Mouse (Mus musculus) mouse trophoblast stem cell (cell line): ENCODE data around the gene Pxmp4.

Experiments used
- in situ Hi-C, 2 experiments: fragments of 300-500 bp; cut with MseI, MboI; formaldehyde crosslinking; loops; 2 replicates in 1 of 2; 3 replicates in 1 of 2; pipeline ENCODE4 v1.15.1; 2025

The Pxmp4 gene

DNA sequence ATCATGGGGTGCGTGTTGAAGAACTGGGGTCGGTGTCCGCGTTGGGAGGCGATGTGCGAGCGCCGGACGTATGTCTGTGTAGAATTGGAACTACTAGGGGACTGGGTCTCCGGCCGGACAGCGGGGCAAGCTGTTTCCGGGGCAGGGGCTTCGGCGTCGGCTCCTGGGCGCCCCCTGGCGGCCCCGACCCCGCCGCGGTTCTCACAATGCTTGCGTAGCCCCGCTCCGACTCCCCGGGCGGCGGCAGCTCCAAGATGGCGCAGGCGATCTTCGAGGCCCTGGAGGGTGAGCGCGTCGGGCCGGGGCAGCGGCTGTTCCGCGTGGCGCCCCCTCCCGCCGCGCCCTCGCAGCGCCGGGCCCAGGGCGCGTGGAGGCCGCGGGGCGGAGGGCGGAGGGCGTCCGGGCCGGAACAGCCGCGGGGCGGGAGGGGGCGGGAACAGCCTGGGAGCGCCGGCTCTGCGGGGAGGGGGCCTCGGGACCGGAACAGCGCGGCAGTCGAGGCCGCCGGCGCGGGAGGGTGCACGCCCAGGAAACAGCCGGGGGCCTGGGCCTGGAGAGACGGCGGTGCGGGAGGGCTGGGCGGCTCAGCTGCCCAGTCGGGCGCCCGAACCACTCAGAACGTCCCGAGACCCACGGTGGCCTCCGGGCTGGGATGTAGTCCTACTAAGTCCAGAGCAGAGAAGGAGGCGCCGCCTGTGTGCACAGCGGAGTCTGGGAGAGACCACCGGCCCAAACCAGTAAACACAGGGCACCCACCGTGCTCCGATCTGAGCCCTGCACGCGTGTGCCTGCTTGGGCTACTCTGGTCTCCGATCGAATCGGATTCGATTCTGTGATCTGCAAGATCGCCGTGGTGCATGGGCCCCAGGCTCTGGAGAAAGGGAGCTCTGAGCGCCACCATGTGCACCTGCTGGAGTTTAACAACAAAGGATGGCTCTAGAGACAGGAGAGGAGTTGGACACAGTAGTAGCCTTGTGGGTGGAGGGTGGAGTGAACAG, 9.9 kb upstream of the Pxmp4 start, which contains the start of the genes Zfp341 and 4930519P11Rik:
Gene Zfp341 (plus strand): TSS at position 180 of the 998 bp plus-strand sequence.
Gene 4930519P11Rik (minus strand): TSS at position 320 of the 998 bp plus-strand sequence.
- in situ Hi-C loops: no loop called here

DNA sequence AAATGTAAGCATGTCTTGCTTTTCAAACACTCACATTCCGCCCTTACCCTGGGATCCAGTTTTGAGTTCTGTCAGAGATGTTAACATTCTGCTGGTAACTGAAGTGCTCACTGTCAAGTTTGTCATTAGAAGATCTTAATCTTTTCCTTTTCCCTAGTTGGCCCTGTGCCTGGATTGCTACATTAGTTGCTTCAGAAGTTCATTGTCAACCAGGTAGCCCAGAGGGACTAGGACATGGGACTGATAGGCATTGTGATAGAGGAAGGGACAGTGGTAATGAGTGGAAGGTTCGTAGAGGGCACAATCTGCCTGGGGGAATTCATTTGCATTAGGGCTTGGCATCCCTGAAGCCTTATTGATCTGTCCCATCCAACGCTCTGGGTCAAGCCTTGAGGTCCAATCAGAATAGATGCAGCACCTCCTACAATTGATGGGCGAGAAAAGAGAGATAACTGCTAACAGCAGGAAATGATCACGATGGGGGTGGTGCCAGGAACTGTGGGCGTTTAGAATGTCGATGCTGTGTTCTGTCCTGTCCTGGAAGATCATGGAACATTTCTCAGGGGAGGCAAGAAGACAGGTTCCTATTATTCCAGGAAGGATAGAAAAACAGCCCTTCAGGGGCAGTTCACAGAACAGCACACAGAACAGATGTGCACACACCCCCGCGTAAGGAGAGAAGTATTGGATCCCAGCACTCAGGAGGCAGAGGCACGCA, 5.7 kb upstream of the Pxmp4 start:
- in situ Hi-C loops: no loop called here

DNA sequence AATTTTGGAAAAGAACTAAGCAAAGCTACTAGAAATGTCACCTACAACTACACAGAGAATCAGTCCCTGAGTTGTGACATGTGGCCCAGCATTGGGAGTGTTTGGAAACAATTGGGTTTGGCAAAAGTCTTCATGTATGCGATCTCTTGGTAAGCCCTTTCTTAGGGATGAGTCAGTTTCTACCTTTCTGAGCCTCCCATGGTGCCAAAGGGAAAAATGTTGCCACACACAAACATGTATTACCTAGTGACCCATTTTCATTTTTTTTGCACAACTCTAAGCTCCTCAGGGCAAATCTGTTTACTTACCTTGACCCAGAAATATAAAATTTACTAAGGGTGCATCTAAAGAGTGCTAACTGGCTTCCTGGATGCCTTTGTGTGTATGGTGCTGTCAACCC, 3.5 kb upstream of the Pxmp4 start:
- in situ Hi-C loops: no loop called here

DNA sequence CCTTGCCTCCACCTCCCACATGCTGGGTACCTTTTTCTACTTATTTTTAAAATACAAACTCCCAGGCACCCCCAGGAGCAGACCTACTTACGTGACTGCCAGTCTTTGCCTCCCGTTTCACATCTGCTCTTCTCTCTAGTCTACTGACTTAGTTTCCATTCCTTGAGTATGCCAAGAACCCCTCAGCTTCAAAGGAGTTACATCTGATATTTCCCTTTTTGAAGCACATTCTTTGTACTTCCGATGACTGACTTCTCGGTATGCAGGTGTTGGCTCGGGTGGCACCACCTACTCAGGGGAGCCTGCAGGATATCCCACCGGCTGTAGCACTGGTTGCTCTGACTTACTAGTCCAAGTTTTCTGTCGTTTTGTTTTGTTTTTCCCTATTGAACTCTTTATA, 648 bp upstream of the Pxmp4 start:
- in situ Hi-C loops: no loop called here

DNA sequence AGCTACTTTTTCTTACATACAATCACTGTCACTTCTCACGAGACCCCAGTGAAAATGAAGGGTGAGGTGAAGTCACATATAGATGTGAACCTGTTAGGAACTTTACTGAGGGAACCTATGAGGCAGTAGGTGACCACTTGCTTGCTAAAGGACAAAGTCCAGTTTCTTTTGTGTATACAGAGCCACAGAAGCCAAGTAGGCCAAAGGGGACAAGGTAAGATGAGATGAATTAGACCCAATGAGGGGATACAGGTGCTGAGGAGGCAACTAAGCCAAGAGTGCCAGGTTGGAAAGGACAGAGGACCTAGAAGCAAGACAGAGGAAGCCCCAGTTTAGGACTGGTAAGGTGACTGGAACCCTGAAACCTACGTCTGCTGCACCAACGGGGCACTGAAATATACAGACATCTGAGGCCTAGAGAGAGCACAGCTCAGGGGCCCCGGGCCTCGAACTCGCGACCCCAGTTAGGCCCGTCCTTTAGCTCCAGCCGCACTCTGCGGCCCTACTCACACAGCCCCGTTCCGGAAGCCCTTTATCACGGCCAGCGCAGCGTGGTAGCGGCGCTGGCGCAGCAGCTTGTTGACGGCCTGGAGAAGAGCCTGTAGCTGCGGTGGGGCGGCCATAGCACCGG, 386 bp downstream of the Pxmp4 start:
- in situ Hi-C loops: no loop called here

DNA sequence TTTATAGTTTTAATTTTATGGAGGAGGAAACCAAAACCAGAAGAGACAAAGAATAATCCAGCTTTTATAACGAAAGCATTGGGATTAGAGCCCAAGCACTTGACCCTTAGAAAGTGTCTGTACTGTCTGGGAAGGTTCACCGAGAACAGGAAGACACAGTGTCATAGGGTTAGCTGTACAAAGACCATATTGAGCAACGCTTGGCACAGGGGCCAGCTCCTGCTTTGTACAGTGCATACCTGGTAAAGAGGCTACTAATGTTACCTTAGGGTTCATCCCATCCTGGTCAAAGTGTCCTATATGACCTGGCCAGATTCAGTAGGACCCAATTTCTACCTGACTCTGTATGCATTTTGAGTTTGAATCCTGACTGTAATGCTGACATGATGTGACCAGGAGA, 2.2 kb downstream of the Pxmp4 start:
- in situ Hi-C loops: no loop called here

DNA sequence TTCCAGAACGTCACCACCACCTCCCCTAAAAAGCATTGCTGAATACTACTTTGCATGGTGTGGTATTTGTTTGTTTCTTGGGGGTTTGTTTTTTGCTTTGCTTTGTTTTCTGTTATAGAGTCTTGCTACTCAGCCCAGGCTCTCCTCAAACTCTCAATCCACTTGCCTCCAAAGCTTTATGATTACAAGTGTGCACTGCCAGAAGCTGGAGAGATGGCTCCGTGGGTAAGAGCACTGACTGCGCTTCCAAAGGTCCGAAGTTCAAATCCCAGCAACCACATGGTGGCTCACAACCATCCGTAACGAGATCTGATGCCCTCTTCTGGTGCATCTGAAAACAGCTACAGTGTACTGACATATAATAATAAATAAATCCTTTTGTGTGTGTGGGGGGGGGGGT, 2.9 kb downstream of the Pxmp4 start:
- in situ Hi-C loops: no loop called here

DNA sequence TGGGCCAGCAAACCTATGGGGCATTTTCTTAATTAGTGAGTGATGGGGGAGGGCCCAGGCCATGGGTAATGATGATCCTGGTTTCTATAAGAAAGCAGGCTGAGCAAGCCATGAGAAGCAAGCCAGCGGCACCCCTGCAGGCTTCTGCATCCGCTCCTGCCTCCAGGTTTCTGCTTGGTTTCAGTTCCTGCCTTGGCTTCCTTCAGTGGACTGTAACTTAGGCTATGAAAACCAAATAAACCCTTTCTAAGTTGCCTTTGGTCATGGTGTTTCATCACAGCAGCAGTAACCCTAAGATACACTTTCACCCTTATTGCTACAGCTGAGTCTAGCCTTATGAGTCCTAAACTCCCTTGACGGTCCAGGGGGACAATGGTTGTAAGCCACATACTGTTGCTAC, 6.1 kb downstream of the Pxmp4 start:
- in situ Hi-C loops: no loop called here

DNA sequence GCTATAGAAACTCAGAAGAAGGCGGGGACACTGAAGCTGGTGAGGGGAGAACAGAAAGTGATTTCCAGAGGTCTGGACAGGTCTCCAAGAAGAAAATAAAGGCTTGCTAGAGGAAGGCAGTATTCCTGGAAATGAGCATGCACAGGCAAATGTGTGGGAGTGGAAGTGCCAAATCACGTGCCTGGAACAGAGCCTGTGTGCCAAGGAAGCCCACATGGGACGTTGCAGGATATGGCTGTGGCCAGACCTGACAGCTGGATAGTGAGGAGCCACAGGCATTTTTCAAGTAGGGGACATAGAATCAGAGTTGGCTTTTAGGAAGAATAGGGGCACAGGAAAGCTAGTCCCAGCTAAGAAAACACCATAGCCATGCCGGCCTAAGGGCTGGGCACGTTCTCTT, 7.7 kb downstream of the Pxmp4 start:
- in situ Hi-C loops: no loop called here

DNA sequence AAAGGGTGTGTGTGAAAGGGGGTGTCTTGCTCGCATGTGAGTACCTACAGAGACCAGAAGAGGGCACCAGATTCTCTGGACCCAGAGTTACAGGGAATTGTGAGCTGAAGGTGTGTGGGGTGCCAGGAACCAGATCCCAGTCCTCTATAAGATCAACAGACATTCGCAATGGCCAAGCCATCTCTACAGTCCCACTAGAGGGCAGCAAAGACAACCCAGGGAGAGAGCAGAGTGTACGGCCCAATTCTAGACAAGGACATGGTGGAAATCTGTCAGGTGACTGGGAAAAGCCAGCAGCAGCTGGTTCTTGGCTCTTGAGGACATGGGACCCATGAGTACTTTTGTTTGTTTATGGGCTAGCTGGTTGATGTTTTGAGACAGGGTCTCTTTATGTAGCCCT, 10.5 kb downstream of the Pxmp4 start:
- in situ Hi-C loops: no loop called here

DNA sequence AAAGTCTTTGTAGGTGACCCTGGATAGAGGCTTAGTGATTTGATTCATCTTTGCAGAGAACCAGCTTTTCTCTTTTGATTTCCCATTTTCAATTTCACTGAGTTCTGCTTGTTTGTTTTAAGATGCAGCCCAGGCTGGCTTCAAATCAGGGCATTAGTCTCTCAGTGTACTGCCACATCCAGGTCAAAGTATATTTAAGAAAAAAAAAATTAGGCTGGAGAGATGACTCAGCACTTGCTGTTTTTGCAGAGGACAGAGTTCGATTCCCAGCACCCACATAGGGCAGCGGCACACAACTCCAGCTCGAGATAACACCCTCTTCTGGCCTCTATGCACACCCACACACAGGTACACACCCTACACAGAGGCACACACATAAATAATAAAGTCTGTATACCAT, 12.3 kb downstream of the Pxmp4 start:
- in situ Hi-C loops: no loop called here

DNA sequence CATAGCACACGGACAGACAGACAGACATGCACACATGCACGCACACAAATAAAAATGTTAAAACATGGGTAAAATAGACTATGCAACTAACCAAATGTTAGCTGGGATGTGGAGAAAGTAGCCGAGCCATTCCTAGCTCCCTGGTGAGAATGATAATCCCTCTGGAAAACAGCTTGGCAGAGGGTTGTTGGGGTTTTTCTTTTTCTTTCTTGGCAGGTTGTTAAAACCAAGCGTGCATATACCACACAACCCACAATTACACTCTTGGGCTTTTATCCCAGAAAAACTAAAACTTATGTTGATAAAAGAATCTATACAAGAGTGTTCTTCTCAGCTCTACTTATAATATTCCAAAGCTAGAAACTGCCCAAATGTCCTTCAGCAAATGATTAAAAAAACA, 14.5 kb downstream of the Pxmp4 start:
- in situ Hi-C loops: loop anchor here in 1 of 2 experiments (10.0 kb wide), 1 partner anchor 174 kb away; no protein-coding TSS in a partner anchor

DNA sequence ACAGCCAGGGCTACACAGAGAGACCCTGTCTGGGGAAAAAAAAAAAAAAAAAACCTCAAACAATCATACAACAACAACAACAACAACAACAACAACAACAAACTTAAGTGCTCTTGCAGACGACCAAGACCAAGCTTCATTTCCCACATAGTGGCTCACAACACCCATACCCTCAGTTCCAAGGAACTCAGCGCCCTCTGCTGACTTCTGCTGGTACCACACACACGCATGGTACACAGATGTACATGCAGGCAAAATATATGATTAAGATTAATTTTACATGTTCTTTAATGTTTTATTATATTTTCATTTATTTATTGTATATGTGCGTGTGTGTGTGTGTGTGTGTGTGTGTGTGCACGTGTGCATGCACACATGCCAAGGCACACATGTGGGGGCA, 17.1 kb downstream of the Pxmp4 start:
- in situ Hi-C loops: loop anchor here in 1 of 2 experiments (10.0 kb wide), 1 partner anchor 172 kb away; no protein-coding TSS in a partner anchor

DNA sequence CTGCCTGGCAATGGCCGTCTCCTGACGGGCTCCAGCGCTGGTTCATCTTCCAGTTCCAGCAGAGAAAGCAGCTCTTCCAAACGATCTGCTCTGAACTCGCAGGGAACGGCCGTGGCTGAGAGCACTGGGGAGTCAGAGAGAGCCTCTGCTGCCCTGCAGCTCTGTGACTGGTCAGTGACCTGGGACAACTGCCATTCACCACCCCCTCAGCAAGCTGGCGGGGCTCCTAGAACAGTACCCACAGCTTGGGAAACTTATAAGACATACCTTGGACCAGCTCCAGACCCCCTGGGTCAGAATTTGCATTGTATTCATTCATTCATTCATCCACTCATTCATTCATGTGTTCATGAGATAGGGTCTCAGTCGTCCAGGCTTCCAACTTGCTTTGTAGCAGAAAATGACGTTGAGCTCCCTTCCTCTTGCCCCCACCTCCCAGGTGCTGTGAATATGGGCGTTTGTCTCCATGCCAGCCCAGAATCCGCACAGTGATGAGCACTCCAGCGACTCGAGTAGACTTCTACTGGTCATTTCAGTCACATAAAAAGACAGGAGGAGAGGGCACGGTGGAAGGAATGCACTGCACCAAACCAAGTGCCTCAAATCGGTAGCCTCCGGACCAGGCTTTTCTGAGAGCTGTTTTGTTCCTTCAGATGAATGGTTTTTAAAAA, 18.4 kb downstream of the Pxmp4 start:
- in situ Hi-C loops: loop anchor here in 1 of 2 experiments (10.0 kb wide), 1 partner anchor 170 kb away; no protein-coding TSS in a partner anchor

DNA sequence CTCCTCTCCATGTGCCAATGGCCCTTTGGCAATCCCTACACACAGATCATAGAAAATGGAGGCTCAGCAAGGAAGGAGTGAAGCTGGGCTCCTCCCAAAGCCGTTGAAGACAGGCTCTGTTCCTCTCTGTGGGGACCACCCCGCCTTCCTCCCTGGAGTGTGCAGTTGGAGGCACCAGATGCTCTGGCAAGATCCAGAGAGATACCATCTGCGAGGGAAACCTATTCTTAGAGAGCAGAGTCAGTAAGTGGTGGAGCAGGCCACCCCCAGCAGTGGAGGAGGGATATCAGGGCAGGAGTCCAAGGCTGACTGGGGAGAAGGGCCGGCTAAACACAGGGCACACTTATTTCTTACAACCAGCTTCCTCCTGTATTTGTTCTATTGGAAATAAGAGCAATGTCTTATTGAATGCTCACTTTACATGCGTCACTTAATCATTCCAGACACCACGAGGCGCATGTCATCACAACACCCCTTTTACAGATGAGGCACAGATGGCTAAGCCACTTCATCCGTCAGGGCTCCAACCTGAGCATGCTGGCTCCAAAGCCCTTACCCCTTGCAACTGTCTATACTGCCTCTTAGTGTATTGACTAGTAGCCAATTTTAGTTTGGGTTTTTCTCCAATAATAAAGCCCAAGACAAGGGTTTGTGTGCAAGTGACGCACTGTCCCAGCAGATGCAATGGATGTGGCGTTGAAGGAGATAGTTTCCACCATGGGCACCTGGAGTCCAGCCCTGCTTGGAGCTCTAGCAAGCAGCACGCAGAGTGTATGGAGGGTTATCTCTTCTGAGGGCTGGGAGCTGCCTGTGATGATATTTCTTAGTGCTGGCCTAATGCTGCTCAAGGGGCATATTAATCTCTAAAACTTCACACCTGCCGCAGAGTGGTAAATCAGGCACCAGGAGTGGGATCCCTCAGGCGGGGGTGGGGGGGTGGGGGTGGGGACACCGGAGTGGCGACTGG, 19.3 kb downstream of the Pxmp4 start:
- in situ Hi-C loops: loop anchor here in 1 of 2 experiments (10.0 kb wide), 1 partner anchor 169 kb away; no protein-coding TSS in a partner anchor

DNA sequence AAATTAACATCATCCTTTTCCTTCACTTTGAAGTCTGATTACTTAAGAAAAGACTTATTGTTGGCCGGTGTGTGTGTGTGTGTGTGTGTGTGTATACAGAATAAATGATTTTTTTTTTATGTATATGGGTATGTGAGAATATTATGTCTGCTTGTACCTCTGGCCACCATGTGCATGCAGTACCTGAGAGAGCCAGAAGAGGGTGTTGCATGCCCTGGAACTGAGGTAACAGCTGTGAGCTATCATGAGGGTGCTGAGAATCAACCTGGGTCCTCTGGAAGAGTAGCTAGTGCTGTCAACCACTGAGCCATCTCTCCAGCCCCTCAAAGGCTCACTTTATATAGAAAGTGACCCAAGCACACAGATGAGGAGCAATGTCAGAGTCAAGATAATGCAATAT, 22.1 kb downstream of the Pxmp4 start:
- in situ Hi-C loops: loop anchor here in 1 of 2 experiments (10.0 kb wide), 1 partner anchor 167 kb away; no protein-coding TSS in a partner anchor

DNA sequence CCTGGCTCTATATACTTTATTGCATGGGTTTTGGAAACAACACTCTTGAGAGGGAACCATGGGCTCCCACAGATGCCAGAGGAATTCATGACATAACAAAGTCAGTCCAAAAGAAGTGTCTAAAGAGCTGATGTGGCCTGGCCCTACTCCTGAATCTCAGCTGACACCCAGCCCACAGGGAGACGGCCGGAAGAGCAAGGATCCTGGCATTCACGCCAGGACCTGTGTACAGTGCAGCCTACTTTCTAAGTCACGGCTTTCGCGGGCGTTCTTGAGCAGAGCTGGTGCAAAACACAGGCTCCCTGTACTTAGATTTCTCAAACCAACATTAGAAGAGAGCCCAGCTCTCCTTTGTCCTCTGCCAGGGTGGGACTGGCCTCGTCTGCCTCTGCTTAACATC, 22.9 kb downstream of the Pxmp4 start:
- in situ Hi-C loops: loop anchor here in 1 of 2 experiments (10.0 kb wide), 1 partner anchor 166 kb away; no protein-coding TSS in a partner anchor

DNA sequence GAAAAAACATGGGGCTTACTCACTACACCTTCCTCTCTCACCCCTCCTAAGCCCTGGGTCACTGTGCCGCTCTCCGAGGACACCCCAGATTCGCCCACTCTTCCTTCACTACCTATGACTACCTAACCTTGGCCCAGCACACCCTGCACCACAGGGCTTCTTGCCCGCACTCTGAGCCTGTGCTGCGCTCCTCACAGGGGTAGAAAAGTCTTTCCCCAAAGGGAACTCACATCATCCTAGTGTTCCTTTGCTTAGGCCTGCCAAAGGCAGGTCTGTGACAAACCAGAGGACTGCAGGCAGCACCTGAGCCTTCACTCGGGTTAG, 25.8 kb downstream of the Pxmp4 start:
- in situ Hi-C loops: no loop called here

DNA sequence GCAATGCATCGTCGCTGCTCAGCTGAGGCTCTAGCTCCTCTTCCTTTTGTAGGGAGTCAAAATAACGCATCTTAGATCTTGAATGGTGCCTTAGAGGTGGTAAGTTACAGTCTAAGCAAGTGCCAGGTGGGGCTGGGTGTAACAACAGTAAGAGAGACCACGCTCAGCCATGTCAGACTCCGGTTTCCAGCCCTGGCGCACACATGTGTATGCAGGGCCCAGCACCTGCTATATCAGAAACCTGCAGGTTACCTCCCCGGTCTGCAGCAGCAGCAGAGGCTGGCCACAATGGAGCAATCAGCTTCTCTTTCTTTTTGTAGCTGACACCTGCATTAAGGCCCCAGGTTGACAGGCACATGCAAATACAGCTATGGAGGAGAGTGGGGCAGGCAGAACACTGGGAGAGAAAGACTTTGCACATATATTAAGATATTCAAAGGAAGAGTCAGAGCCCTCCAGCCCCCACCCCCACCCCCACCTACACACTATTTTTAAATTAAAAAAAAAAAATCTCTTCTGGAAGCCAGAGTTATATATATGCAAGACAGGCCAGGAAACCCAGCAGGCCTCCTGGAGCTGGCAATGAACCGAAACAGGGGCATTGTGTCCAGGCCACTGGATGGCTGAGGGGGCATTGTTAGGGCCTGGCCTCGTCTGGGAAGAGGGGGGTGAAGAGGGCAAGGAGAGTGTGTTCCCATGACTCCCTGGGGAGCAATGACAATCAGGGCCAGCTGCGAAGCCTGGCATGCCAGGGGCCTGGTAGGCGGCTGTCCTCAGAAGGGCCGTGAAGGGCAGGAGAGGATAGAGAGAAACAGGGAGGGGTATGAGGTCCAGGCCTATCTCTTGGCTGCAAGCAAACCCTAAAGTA, 26.4 kb downstream of the Pxmp4 start:
- in situ Hi-C loops: no loop called here
